Mouse (Mus musculus) stomach, postnatal 0 days (tissue): ENCODE measurements at regions not wholly inside any gene's neighbourhood (a gene's known extent, or its start where the extent isn't known, plus 50 kb on each side); places are given as distances from the start of the nearest gene placed in this dataset.

Experiments used
- ATAC-seq: fragments of 200-750 bp; cut with Nextera tagmentation; 2 replicates; pipeline ENCODE4 v1.8.0; 2017; ENCODE audit not compliant: low FRiP score, low TSS enrichment
- DNase-seq: peaks from one replicate; pipeline ENCODE4 v3.0.0-alpha.2; 2016; ENCODE audit warnings: low spot score
- H3K27ac ChIP-seq: fragments of 300-500 bp; sonication (generic); replicated peaks from 2 replicates; pipeline ENCODE4 v1.5.1; 2014; ENCODE audit warnings: mild to moderate bottlenecking, control low read depth
- H3K27me3 ChIP-seq: fragments of 300-500 bp; sonication (generic); 2 replicates; pipeline ENCODE4 v1.6.1; 2014; ENCODE audit warnings: low read length; ENCODE audit not compliant: control insufficient read depth, insufficient read depth
- H3K36me3 ChIP-seq: fragments of 300-500 bp; sonication (generic); 2 replicates; pipeline ENCODE4 v1.6.1; 2014; ENCODE audit warnings: low read length, mixed read lengths; ENCODE audit not compliant: control insufficient read depth, insufficient read depth
- H3K4me1 ChIP-seq: fragments of 300-500 bp; sonication (generic); replicated peaks from 2 replicates; pipeline ENCODE4 v1.6.1; 2014; ENCODE audit warnings: antibody characterized with exemption; ENCODE audit not compliant: control insufficient read depth, insufficient read depth
- H3K4me2 ChIP-seq: fragments of 300-500 bp; sonication (generic); replicated peaks from 2 replicates; pipeline ENCODE4 v1.6.1; 2014; ENCODE audit warnings: low read depth, mild to moderate bottlenecking, control low read depth, moderate library complexity
- H3K4me3 ChIP-seq: fragments of 300-500 bp; sonication (generic); 2 replicates; pipeline ENCODE4 v1.5.1; 2014; ENCODE audit warnings: low read depth, low read length, control low read depth
- H3K9ac ChIP-seq: fragments of 300-500 bp; sonication (generic); 2 replicates; pipeline ENCODE4 v1.6.1; 2014; ENCODE audit warnings: mild to moderate bottlenecking, low read length, control low read depth, mixed read lengths
- H3K9me3 ChIP-seq: fragments of 300-500 bp; sonication (generic); 2 replicates; pipeline ENCODE4 v1.6.1; 2016; ENCODE audit warnings: low read length; ENCODE audit not compliant: control insufficient read depth
- CTCF ChIP-seq: IDR thresholded peaks from 2 replicates; pipeline ENCODE4 v1.5.1; 2016; ENCODE audit warnings: antibody characterized with exemption, low read depth, mild to moderate bottlenecking, moderate library complexity
- EP300 ChIP-seq: optimal IDR thresholded peaks from 2 replicates; pipeline ENCODE3; 2016; ENCODE audit warnings: antibody characterized with exemption
- WGBS: fragments of 180-500 bp; shearing (Covaris S2); extraction: QIAGEN DNeasy Blood & Tissue Kit; methylation state at CpG from one replicate; pipeline ENCODE4 v1.1.7; 2014; 5-methylcytosine and 5-hydroxymethylcytosine counted together

- ATAC-seq, result no peak
Measured at GRCm38 (mm10) chr8:128171116-128171515, 187.3 kb upstream of the Nrp1 start.

DNA sequence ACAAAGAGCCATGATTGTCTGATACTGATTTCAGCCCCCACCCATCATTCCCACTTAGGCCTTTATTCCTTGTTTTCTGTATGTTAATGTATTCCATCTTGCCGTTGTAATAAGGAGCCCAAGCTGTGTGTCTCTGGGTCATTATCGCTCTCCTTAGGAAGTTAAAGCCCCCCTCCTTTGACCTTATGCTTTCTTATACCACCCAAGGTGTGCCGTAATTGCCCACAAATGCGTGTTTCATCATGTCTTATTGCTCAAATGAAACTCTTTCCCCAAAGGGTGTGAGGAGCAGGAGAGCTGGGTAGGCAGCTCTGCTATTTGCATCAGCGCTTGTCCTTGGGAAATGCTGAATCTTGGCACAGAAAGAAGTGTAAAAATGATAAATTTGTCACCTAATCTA, 178.2 kb upstream of the Nrp1 start:
- no peaks in the 10 kb centered on the region for H3K27me3 ChIP-seq
- H3K4me3 ChIP-seq, result no peak overlapping the region
- no peaks in the 10 kb centered on the region for H3K36me3 ChIP-seq
- DNase-seq (no peak), ATAC-seq (no peak)
- H3K27ac ChIP-seq, result no peak overlapping the region
- no peak for TF ChIP-seq CTCF
- TF ChIP-seq EP300, result no peak
- no peak overlapping the region for H3K4me2 ChIP-seq
- H3K9ac ChIP-seq, result no peak overlapping the region
- no peaks in the 10 kb centered on the region for H3K4me1 ChIP-seq
- no peaks in the 10 kb centered on the region for H3K9me3 ChIP-seq
- WGBS, result 79% methylated on average over 5 of the region's 5 CpGs

More at GRCm38 (mm10) chr8:128171116-128171515, 187.3 kb upstream of the Nrp1 start:
- Histone ChIP-seq H3K4me1 (no peaks in the 10 kb centered on the region), H3K36me3 (no peaks in the 10 kb centered on the region), H3K27ac (no peak overlapping the region), H3K4me3 (no peak overlapping the region), H3K9me3 (no peaks in the 10 kb centered on the region), H3K27me3 (no peaks in the 10 kb centered on the region), H3K4me2 (no peak overlapping the region), H3K9ac (no peak overlapping the region)
- WGBS, result 7% methylated on average over 1 of the region's 1 CpGs
- no peak for DNase-seq
- TF ChIP-seq EP300, result no peak
- TF ChIP-seq CTCF, result no peak

DNA sequence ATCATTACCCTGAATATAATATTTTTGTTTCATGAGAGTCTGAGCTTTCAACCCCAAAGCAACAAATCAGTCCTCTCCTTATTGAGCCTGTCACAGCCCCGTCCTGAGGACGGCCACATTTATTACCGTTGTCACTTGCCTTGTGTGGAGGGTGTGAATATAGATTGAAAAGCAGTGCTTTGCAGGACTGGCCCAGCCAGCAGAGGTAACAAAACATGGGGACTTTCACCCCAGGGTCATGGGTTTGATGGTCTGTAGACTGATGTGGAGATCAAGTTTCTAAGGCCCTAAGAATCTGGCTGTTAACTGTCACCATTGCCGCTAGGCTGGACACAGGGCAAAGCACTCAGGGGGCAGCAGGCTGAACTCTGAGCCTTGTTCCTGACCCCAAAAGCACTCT, 175.3 kb upstream of the Nrp1 start:
- WGBS, result 66% methylated on average over 4 of the region's 4 CpGs
- no peaks in the 10 kb centered on the region for H3K9me3 ChIP-seq
- TF ChIP-seq EP300 (no peak), CTCF (no peak)
- no peak overlapping the region for H3K4me3 ChIP-seq
- no peak for DNase-seq
- H3K36me3 ChIP-seq, result no peaks in the 10 kb centered on the region
- no peak overlapping the region for H3K27ac ChIP-seq
- no peak overlapping the region for H3K4me2 ChIP-seq
- no peak overlapping the region for H3K9ac ChIP-seq
- H3K4me1 ChIP-seq, result no peaks in the 10 kb centered on the region
- no peak for ATAC-seq
- no peaks in the 10 kb centered on the region for H3K27me3 ChIP-seq

DNA sequence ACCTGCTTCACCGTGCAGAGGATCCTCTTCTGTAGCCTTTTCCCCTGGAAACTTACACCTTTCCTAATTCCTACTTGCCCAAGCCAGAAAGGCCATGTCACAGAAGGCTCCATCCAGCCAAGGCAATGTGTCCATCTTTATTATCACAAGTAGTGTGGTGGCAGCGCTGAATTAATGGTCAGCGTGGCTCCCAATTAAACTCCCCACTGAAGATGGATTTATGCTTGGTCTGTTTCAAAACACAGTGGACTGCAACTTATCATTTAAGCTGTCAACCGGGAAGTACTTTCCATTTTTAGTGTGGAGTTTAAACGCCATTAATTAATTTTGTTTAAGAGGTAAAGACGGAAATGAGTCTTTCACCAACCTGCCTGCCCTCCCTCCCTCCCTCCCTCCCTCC, 170.1 kb upstream of the Nrp1 start:
- Histone ChIP-seq H3K27me3 (no peaks in the 10 kb centered on the region), H3K9ac (no peak overlapping the region), H3K36me3 (no peaks in the 10 kb centered on the region), H3K4me2 (no peak overlapping the region), H3K27ac (no peak overlapping the region), H3K4me1 (no peaks in the 10 kb centered on the region), H3K4me3 (no peak overlapping the region), H3K9me3 (no peaks in the 10 kb centered on the region)
- no peak for DNase-seq
- WGBS, result 37% methylated on average over 6 of the region's 6 CpGs
- TF ChIP-seq CTCF (no peak), EP300 (no peak)
- ATAC-seq, result no peak

GRCm38 (mm10) chr8:128193293-128193887, 165.0 kb upstream of the Nrp1 start:
- DNase-seq (no peak), ATAC-seq (no peak)
- Histone ChIP-seq H3K4me3 (no peak overlapping the region), H3K36me3 (no peaks in the 10 kb centered on the region), H3K4me2 (no peak overlapping the region), H3K27me3 (no peaks in the 10 kb centered on the region), H3K27ac (no peak overlapping the region), H3K9ac (no peak overlapping the region), H3K4me1 (no peaks in the 10 kb centered on the region), H3K9me3 (no peaks in the 10 kb centered on the region)
- TF ChIP-seq CTCF (no peak), EP300 (no peak)
- 34% methylated on average over 3 of the region's 3 CpGs for WGBS

GRCm38 (mm10) chr8:128200815-128201214, 157.6 kb upstream of the Nrp1 start:
- TF ChIP-seq CTCF (no peak), EP300 (no peak)
- Histone ChIP-seq H3K36me3 (no peaks in the 10 kb centered on the region), H3K4me2 (no peak overlapping the region), H3K9ac (no peak overlapping the region), H3K9me3 (no peaks in the 10 kb centered on the region), H3K4me1 (no peaks in the 10 kb centered on the region), H3K4me3 (no peak overlapping the region), H3K27ac (no peak overlapping the region), H3K27me3 (no peaks in the 10 kb centered on the region)
- 75% methylated on average over 1 of the region's 1 CpGs for WGBS
- ATAC-seq, result no peak
- no peak for DNase-seq
